Mouse (Mus musculus): ENCODE results near the gene Traf4. TPM values are rescaled to one million over a fixed set of nuclear protein-coding genes. Genes with fewer than 3 reads are reported as not detected.
A peak's percentile ranks its signal among the peaks of the same experiment; 100 is the strongest.

Traf4 gene
- 45.4 and 47.6 TPM in 2 replicates for polyA plus RNA-seq (2016; fragmentation: Nextera tagmentation; extraction: Ambion mirVana)

DNA sequence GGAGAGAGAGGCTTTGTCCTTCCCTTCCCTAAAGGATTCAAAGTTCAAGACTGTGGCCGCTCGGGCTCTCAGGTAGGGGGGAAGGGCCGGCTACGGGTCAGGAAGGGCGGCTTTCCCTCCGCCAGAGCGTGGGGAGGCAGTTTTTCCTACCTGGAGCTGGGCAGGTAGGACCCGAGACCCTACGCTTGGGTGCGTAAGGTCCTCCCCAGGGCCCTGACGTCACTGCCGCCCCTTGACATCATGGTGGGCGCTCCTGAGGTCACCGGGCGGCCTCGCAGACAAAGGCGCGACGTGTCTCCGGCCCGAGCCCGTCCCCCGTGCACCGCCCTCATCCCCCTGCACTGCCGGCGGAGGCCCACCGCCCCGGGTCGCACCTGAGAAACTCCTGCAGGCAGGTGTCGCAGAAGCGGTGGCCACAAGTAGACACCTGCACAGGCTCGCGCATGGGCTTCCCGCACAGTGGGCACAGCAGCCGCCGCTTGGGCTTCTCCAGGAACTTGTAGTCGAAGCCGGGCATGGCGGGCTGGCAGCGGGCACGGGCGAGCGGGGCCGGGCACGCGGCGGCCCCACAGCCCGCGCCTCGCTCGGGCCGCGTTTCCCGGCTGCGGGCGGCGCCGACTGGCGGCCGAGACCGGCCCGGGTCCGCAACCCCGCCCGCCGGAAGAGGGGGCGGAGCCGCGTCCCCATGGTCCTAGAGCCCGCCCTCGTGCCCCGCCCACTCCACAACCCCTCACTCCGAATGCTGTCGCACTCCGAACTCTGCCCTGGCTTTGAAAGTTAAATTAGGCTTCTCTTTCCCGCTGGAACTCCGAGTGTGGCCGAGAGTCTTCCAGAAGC lies at the start of gene Traf4:
TSS of gene Traf4 (minus strand) at position 666 of the 837 bp plus-strand sequence.
- Histone ChIP-seq H3K4me3 (peak within 1 kb of the TSS; percentile 97), H3K9me3 (replicated peaks) (no peaks in the 10 kb centered on the region), H3K9ac (peak within 1 kb of the TSS; percentile 99), H3K27me3 (replicated peaks) (no peaks in the 10 kb centered on the region), H3K36me3 (peaks cover 41% of the 10 kb centered on the region), H3K4me1 (peaks cover 90% of the 10 kb centered on the region), H3K27ac (peak within 1 kb of the TSS; percentile 93), H3K4me2 (peak within 1 kb of the TSS; percentile 100)
- ATAC-seq, result peak; percentile 80
- 1% methylated on average over 78 of the region's 78 CpGs for WGBS (ENCODE audit: insufficient replicate concordance)

DNA sequence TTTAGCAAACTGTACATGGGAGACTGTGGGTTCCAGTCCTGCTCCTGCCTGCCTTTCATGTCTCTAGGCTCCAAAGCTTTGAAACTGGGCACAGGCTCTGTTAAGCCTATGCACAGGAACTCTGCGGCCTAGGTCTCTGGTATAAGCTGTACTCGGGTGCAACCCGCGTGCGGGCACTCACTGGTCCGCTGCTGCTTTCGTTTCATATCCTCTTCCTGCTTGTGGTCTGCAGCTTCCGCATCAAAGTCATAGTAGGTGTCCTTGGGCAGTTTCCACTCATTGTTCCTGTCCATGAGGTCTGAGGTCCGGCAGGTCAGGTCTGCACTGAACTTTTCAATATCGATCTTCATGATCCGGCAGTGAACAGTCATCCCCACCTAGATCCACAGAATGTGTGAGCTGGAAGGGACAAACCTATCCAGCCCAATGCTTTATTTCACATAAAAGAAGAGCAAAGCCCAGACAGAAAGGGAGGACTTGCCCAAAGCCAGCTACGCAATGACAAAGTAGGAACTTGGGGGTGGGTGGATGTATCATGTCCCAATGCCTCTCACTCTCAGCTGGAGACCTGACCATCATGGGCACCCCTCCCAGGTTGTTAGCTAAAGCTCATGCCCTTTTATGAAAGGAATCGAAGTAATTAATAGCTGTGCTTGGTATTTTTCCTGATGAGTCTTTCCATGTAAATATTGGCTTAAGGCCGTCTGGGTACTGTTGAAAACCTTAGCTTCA lies 47.9 kb upstream of the Traf4 start:
- Histone ChIP-seq H3K9ac (no peak overlapping the region), H3K36me3 (peaks cover 100% of the 10 kb centered on the region), H3K4me3 (no peak overlapping the region), H3K27ac (no peak overlapping the region), H3K4me2 (no peak overlapping the region), H3K9me3 (replicated peaks) (no peaks in the 10 kb centered on the region), H3K27me3 (replicated peaks) (no peaks in the 10 kb centered on the region), H3K4me1 (no peaks in the 10 kb centered on the region)
- WGBS (ENCODE audit: insufficient replicate concordance), result 75% methylated on average over 14 of the region's 14 CpGs
- no peak for ATAC-seq

DNA sequence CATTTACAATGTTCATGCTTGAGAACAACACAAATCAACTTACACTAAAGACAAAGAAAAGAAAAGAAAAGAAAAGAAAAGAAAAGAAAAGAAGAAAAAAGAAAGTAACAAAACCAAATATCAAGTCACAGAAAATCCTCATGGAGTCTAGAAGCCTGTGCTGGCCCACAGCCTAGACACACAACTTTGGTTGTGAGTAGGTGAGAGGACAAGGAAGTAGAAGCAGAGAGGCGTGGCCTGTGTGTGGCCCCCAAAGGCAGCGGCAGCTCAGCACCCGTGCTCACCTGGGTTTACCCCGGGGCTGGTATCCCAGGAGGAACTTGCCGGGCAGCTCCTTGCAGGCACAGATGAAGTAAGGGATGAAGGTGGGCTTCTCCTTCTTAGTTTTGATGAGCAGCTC lies 46.1 kb upstream of the Traf4 start:
- H3K27ac ChIP-seq, result no peak overlapping the region
- H3K4me3 ChIP-seq, result no peak overlapping the region
- H3K9ac ChIP-seq, result no peak overlapping the region
- no peaks in the 10 kb centered on the region for H3K27me3 ChIP-seq (replicated peaks)
- no peaks in the 10 kb centered on the region for H3K4me1 ChIP-seq
- ATAC-seq, result no peak
- H3K4me2 ChIP-seq, result no peak overlapping the region
- H3K36me3 ChIP-seq, result peaks cover 100% of the 10 kb centered on the region
- WGBS (ENCODE audit: insufficient replicate concordance), result 75% methylated on average over 5 of the region's 5 CpGs
- H3K9me3 ChIP-seq (replicated peaks), result no peaks in the 10 kb centered on the region

DNA sequence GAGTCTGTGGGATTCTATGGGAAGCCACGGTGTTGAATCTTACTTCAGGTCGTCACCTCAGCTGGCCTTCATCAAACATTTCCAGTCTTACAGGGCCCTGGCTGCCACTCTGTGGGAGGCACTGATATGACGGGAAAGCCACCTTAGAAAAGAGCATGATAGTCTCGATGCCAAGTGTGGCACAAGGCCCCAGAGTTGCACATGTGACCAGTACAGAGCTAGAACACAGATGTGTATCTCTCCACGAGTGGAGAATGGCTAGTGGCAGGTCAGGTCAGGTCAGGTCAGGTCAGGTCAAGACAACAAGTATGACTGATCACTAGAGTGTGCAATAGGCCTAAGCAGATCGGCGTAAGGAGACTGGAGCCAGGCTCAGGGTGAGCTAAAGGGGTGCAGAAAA lies 45.2 kb upstream of the Traf4 start:
- Histone ChIP-seq H3K9me3 (replicated peaks) (no peaks in the 10 kb centered on the region), H3K27me3 (replicated peaks) (no peaks in the 10 kb centered on the region), H3K36me3 (peaks cover 100% of the 10 kb centered on the region), H3K4me2 (no peak overlapping the region), H3K4me1 (no peaks in the 10 kb centered on the region), H3K9ac (no peak overlapping the region), H3K27ac (no peak overlapping the region), H3K4me3 (no peak overlapping the region)
- no peak for ATAC-seq
- 71% methylated on average over 7 of the region's 7 CpGs for WGBS (ENCODE audit: insufficient replicate concordance)

DNA sequence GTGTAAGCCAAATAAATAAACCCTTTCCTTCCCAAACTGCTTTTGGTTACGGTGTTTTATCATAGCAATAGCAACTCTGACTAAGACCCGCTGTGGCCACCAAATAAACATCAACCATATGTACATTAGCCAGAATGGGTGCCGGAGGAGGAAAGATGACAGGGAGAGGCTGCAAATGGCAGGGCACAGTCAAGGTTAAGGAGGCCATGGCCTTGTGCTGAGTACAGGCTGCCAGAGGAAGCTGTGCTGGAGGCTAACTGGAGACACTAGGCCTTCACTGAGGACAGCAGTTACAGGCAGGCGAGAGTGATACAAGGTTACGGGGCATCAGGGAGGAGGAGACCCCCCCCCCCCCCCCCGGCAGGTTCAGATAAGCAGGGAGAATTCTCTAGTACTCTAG lies 44.5 kb upstream of the Traf4 start:
- no peak overlapping the region for H3K9ac ChIP-seq
- 80% methylated on average over 6 of the region's 6 CpGs for WGBS (ENCODE audit: insufficient replicate concordance)
- no peaks in the 10 kb centered on the region for H3K9me3 ChIP-seq (replicated peaks)
- no peak overlapping the region for H3K27ac ChIP-seq
- peaks cover 100% of the 10 kb centered on the region for H3K36me3 ChIP-seq
- no peak for ATAC-seq
- H3K27me3 ChIP-seq (replicated peaks), result no peaks in the 10 kb centered on the region
- no peak overlapping the region for H3K4me2 ChIP-seq
- H3K4me1 ChIP-seq, result no peaks in the 10 kb centered on the region
- no peak overlapping the region for H3K4me3 ChIP-seq

DNA sequence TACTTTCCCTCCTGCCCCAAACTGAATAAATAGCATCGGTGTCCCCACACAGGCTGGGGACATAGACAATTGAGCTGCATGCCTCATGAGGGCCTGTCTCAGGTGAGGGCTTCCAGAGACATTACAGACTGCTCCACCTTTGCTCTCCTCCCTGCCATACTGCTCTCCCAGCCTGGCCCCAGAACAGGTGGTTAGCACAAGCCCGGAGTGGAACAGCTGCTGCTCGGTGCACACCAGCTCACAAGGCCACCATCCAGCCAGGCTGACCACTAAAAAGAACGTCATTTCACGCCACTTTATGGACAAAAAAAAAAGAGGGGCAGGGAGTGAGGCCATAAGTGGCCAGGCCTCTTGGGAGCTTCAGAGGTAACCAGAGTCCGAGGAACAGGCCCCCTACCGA lies 41.8 kb upstream of the Traf4 start:
- WGBS (ENCODE audit: insufficient replicate concordance), result 91% methylated on average over 7 of the region's 7 CpGs

DNA sequence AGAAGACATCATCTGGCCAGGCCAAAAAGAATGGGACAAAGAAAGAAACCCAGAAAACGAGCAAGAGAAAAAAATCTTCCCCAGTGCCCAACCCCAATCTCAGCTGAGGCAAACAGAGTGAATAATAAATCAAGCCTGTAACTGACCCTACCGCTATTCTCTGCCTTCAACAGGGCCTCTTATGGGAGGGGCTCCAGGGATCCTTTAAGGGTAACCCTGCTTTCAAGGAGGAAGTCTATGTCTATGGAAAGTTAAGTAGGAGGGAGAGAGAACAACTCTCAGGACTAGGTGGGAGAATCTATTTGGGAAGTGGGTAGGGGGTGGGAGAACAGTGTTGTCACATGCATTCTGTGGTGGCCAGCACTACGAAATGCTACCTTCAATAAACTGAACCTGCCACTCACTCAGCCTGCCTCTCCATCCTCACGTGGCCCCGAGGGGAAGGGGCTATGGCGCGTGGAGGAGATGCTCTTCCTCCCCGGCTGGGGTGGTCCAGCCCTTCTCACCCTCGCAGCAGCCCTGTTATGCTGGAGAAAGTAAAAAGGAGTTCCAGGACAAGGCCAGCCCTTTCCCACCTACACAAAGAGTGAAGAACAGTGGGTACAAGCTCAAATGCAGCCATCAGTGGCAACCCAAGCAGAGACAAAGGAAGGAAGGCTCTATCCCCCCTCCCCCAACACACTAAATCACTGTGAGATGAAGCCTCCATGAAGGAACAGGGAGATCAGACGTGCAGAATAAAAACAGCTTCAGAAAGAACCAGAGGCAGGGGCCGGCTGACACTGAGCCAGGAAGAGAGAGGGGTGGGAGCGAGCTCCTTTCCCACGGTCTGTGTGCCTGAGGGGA lies 40.2 kb upstream of the Traf4 start:
- ATAC-seq, result no peak
- Histone ChIP-seq H3K36me3 (peaks cover 73% of the 10 kb centered on the region), H3K27ac (no peak overlapping the region), H3K4me1 (no peaks in the 10 kb centered on the region), H3K27me3 (replicated peaks) (no peaks in the 10 kb centered on the region), H3K4me2 (no peak overlapping the region), H3K4me3 (no peak overlapping the region), H3K9me3 (replicated peaks) (no peaks in the 10 kb centered on the region), H3K9ac (no peak overlapping the region)
- 76% methylated on average over 13 of the region's 13 CpGs for WGBS (ENCODE audit: insufficient replicate concordance)

More for the DNA sequence above, 41.8 kb upstream of the Traf4 start:
- Histone ChIP-seq H3K27me3 (replicated peaks) (no peaks in the 10 kb centered on the region), H3K9me3 (replicated peaks) (no peaks in the 10 kb centered on the region), H3K36me3 (peaks cover 89% of the 10 kb centered on the region), H3K27ac (no peak overlapping the region), H3K9ac (no peak overlapping the region), H3K4me3 (no peak overlapping the region), H3K4me1 (no peaks in the 10 kb centered on the region), H3K4me2 (no peak overlapping the region)
- no peak for ATAC-seq

DNA sequence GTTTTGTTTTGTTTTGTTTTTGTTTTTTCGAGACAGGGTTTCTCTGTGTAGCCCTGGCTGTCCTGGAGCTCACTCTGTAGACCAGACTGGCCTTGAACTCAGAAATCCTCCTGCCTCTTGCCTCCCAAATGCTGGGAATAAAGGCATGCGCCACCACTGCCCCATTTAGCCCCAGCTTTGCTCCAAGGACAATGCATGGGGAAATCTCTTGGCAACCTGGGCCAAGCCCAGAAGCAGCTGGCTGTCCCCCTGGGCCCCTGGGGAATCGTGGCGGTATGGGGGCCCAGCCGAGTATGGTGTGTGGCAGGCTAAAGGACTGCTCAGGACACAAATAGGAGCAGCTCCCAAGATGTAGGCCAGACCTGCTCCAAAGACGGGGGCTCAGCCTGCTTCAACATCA lies 38.9 kb upstream of the Traf4 start:
- Histone ChIP-seq H3K4me3 (no peak overlapping the region), H3K27ac (no peak overlapping the region), H3K4me2 (no peak overlapping the region), H3K9me3 (replicated peaks) (no peaks in the 10 kb centered on the region), H3K27me3 (replicated peaks) (no peaks in the 10 kb centered on the region), H3K36me3 (peaks cover 60% of the 10 kb centered on the region), H3K4me1 (no peaks in the 10 kb centered on the region), H3K9ac (no peak overlapping the region)
- ATAC-seq, result no peak
- WGBS (ENCODE audit: insufficient replicate concordance), result 82% methylated on average over 6 of the region's 6 CpGs

DNA sequence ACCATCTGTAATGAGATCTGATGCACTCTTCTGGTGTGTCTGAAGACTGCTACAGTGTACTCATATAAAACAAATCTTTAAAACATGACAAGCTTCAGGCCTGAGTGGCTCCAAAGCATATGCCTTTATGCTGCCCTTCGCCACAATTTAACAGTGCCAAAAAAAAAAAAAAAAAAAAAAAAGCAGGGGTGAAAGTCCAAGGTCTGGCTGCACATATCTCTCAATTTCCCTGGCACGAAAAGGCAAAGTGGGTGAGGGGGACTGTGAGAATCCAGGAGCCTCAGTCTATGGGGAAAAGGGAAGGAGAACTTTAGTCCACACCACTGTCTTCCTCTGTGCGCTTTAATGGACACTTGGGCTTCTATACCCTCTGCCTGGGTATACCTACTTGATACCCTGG lies 37.0 kb upstream of the Traf4 start:
- no peak for ATAC-seq
- no peaks in the 10 kb centered on the region for H3K9me3 ChIP-seq (replicated peaks)
- no peak overlapping the region for H3K4me2 ChIP-seq
- H3K36me3 ChIP-seq, result peaks cover 41% of the 10 kb centered on the region
- H3K27ac ChIP-seq, result no peak overlapping the region
- no peak overlapping the region for H3K4me3 ChIP-seq
- H3K27me3 ChIP-seq (replicated peaks), result no peaks in the 10 kb centered on the region
- 67% methylated on average over 3 of the region's 3 CpGs for WGBS (ENCODE audit: insufficient replicate concordance)
- H3K9ac ChIP-seq, result no peak overlapping the region
- H3K4me1 ChIP-seq, result no peaks in the 10 kb centered on the region

DNA sequence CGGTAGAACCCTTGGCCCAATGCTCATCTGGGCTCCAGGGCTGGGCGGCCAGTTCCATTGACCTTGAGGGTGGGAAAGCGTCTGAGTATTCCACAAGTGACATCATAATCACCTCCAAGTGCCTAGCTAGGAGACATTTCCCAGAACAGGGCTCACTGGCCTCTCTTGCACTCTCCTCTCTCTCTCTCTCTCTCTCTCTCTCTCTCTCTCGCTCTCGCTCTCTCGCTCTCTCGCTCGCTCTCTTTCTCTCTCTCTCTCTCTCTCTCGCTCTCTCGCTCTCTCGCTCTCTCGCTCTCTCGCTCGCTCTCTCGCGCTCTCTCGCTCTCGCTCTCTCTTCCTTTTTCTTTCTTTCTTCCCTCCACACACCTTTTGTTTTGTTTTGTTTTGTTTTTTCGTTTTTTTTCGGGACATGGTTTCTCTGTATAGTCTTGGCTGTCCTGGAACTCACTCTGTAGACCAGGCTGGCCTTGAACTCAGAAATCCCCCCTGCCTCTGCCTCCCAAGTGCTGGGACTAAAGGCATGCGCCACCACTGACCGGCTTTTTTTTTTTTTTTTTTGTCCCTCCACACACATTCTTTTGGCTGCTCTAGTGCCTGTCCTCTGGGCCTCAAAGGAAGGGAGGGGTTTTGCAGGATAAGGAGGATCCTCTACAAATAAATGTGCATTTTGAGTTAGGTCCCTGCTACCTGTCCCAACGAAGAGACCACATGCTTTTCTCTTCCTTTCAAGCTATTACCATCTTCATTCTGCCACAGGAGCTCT lies 29.9 kb upstream of the Traf4 start:
- H3K4me2 ChIP-seq, result peak overlapping the region; percentile 85
- H3K4me1 ChIP-seq, result peaks cover 14% of the 10 kb centered on the region
- H3K4me3 ChIP-seq, result peak overlapping the region; percentile 65
- H3K36me3 ChIP-seq, result peaks cover 21% of the 10 kb centered on the region
- H3K9me3 ChIP-seq (replicated peaks), result no peaks in the 10 kb centered on the region
- ATAC-seq, result no peak
- H3K27me3 ChIP-seq (replicated peaks), result peaks cover 34% of the 10 kb centered on the region
- 63% methylated on average over 23 of the region's 23 CpGs for WGBS (ENCODE audit: insufficient replicate concordance)
- H3K9ac ChIP-seq, result peak overlapping the region; percentile 60
- H3K27ac ChIP-seq, result no peak overlapping the region

DNA sequence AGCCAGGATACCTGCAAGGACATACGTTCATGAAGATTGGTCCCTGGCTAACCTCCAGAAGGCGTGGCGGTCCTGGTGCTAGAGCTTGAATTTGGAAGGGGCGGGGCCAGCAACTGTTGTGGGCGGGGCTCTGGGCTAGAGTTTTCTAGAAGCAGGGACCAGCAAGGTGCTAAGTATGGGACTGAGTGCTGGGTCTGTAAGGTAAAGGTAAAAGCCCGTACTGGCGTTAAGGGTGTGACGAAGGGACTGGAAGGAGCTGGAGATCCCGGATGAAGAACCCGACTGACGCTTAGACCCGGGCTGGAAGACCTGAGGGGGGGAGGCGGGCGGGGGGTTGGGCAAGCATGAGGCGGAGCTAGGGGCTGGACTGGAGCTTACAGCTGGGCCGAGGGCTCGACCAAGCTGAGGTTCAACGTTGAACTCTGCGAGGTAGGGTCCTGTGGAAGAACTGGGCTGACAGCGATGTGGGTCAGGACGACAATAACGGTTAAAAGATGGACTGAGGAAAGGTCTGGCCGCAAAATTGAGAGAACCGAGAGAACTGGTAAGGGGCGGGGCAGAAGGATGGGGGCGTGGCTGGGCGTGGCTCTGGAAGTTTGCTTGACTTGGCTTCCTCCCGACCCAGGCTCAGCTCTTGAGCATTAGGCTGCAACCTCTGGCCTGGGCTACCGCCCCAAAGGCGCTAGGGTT lies 29.2 kb upstream of the Traf4 start:
- peak; percentile 83 for ATAC-seq
- Histone ChIP-seq H3K36me3 (peaks cover 21% of the 10 kb centered on the region), H3K9me3 (replicated peaks) (no peaks in the 10 kb centered on the region), H3K4me3 (peak overlapping the region; percentile 65), H3K27ac (0 out of 2 replicates have a peak overlapping the region, but pooled peaks have one; percentile 37), H3K4me1 (peaks cover 19% of the 10 kb centered on the region), H3K27me3 (replicated peaks) (peaks cover 41% of the 10 kb centered on the region), H3K4me2 (peak overlapping the region; percentile 85), H3K9ac (peak overlapping the region; percentile 60)
- 2% methylated on average over 30 of the region's 30 CpGs for WGBS (ENCODE audit: insufficient replicate concordance)
